Mouse (Mus musculus): Measurements from ENCODE around the gene Lemd1. TPM values are rescaled to one million over a fixed set of nuclear protein-coding genes. Genes with fewer than 3 reads are reported as not detected.

Gene Lemd1
- polyA plus RNA-seq, 2 experiments, result not detected

DNA sequence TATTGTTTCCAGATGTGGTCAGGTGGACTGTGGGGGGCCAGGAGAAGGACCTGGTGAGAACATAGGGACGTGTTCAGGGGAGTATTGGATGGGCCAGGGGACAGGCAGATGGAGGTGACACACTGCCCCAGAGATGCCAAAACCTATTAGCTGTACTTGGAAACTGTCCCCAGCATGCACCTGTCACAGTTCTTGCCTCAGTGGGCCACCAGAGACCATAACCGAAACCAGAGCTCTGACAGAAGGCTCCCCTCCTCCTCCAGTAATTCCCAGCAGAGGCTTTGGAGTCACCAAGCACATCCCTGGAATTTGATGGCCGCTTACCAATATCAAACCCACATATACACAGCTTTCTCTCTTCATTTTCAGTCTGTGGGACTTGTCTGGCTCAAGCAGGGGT, 46.4 kb upstream of the Lemd1 start:
- Histone ChIP-seq H3K4me2 (ENCODE audit: low read depth) (no peak overlapping the region), H3K4me1 (replicated peaks; ENCODE audit: control insufficient read depth in 2 of 2, insufficient read depth in 2 of 2, low read length in 1 of 2) (no peaks in the 10 kb centered on the region), H3K9ac (replicated peaks) (no peak overlapping the region), H3K4me3 (ENCODE audit: insufficient read depth in 1 of 2, low read depth in 2 of 2, low read length in 2 of 2) (no peak overlapping the region), H3K9me3 (ENCODE audit: control insufficient read depth, low read length) (no peaks in the 10 kb centered on the region), H3K27ac (no peak overlapping the region), H3K27me3 (ENCODE audit: control insufficient read depth, insufficient read depth, low read length) (no peaks in the 10 kb centered on the region; the same call in 1 of the 2 replicates), H3K36me3 (replicated peaks; ENCODE audit: control insufficient read depth, insufficient read depth, low read depth) (no peaks in the 10 kb centered on the region)
- TF ChIP-seq EP300 (IDR thresholded peaks at IDR 0.05; ENCODE audit: low read depth) (no peak), CTCF (IDR thresholded peaks at IDR 0.05; ENCODE audit: low read depth) (no peak)
- no peak for DNase-seq (ENCODE audit: low read depth in 3 of 3, low spot score in 3 of 3)
- 49% methylated on average over 3 of the region's 3 CpGs for WGBS (ENCODE audit: insufficient replicate concordance)
- ATAC-seq (ENCODE audit: insufficient read depth), result no peak

DNA sequence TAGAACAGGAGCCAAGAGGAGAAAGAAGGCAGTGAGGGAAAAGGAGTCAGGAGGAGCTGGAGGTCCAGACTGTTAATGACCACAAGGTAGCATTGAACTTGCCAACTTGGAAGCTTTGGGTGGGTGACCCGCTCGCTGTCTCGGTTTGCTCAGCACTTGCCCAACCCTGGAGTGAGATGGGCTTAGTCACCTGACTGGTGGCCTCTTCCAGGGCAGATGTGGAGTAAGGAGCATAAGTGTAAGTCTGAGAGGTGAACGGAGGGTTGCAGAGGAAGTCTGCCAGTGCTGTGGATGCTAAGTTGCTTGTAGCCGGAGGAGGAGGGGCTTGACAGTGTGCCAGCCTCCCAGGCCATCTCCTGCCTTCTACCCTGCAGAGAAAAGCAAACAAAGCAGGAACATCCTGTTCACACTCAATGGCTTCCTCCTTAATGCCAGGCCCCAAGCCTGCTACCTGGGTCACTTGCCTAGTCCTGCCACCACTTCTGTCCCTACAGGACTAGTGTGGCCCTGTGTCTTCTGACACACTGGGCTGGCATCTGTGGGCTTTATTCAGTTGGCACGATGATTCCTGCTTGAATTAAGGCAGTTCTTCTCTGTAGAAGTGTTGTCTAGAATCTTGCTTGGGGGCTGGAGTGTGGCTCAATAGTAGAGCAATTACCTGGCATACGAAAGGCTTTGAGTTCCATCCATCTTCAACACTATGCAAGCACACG, 45.1 kb upstream of the Lemd1 start:
- no peaks in the 10 kb centered on the region for H3K9me3 ChIP-seq (ENCODE audit: control insufficient read depth, low read length)
- no peak overlapping the region for H3K9ac ChIP-seq (replicated peaks)
- no peak overlapping the region for H3K27ac ChIP-seq
- no peak overlapping the region for H3K4me3 ChIP-seq (ENCODE audit: insufficient read depth in 1 of 2, low read depth in 2 of 2, low read length in 2 of 2)
- no peaks in the 10 kb centered on the region for H3K36me3 ChIP-seq (replicated peaks; ENCODE audit: control insufficient read depth, insufficient read depth, low read depth)
- peaks cover 0 to 2% of the 10 kb centered on the region in 2 experiments; a peak in 1 of 4 replicates for H3K4me1 ChIP-seq (replicated peaks; ENCODE audit: control insufficient read depth in 2 of 2, insufficient read depth in 2 of 2, low read length in 1 of 2)
- H3K27me3 ChIP-seq (ENCODE audit: control insufficient read depth, insufficient read depth, low read length), result no peaks in the 10 kb centered on the region
- no peak for ATAC-seq (ENCODE audit: insufficient read depth)
- no peak overlapping the region for H3K4me2 ChIP-seq (ENCODE audit: low read depth)
- WGBS (ENCODE audit: insufficient replicate concordance), result 65% methylated on average over 8 of the region's 8 CpGs
- TF ChIP-seq CTCF (IDR thresholded peaks at IDR 0.05; ENCODE audit: low read depth), result no peak
- no peak for TF ChIP-seq EP300 (IDR thresholded peaks at IDR 0.05; ENCODE audit: low read depth)
- no peak for DNase-seq (ENCODE audit: low read depth in 3 of 3, low spot score in 3 of 3)

DNA sequence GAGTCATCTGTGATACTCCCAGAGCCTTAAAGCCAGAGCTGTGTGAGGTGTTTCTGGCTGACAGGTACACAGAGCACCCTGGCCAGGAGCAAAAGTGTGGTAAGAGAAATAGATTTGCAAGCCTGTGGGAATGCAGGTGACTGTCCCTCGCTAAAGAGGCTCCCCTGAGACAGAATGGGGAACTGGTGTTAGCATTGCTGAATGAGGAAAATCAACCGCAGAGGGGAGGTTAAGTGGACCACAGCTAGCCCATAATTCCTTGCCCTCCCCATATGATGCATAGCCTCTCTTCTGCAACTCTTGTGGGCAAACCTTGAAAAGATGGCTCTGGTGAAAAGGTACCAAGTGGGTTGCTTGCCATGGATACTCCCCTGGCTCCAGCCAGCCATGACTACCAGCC, 41.8 kb upstream of the Lemd1 start:
- no peak overlapping the region for H3K9ac ChIP-seq (replicated peaks)
- no peaks in the 10 kb centered on the region for H3K36me3 ChIP-seq (replicated peaks; ENCODE audit: control insufficient read depth, insufficient read depth, low read depth)
- no peak overlapping the region for H3K27ac ChIP-seq
- H3K9me3 ChIP-seq (ENCODE audit: control insufficient read depth, low read length), result no peaks in the 10 kb centered on the region
- DNase-seq (ENCODE audit: low read depth in 3 of 3, low spot score in 3 of 3) (no peak), ATAC-seq (ENCODE audit: insufficient read depth) (no peak)
- no peak for TF ChIP-seq EP300 (IDR thresholded peaks at IDR 0.05; ENCODE audit: low read depth)
- no peak for TF ChIP-seq CTCF (IDR thresholded peaks at IDR 0.05; ENCODE audit: low read depth)
- H3K4me1 ChIP-seq (replicated peaks; ENCODE audit: control insufficient read depth in 2 of 2, insufficient read depth in 2 of 2, low read length in 1 of 2), result peaks cover 0 to 2% of the 10 kb centered on the region in 2 experiments; a peak in 1 of 4 replicates
- no peaks in the 10 kb centered on the region for H3K27me3 ChIP-seq (ENCODE audit: control insufficient read depth, insufficient read depth, low read length)
- no peak overlapping the region for H3K4me3 ChIP-seq (ENCODE audit: insufficient read depth in 1 of 2, low read depth in 2 of 2, low read length in 2 of 2)
- WGBS (ENCODE audit: insufficient replicate concordance), result 24% methylated on average over 2 of the region's 2 CpGs
- H3K4me2 ChIP-seq (ENCODE audit: low read depth), result no peak overlapping the region

DNA sequence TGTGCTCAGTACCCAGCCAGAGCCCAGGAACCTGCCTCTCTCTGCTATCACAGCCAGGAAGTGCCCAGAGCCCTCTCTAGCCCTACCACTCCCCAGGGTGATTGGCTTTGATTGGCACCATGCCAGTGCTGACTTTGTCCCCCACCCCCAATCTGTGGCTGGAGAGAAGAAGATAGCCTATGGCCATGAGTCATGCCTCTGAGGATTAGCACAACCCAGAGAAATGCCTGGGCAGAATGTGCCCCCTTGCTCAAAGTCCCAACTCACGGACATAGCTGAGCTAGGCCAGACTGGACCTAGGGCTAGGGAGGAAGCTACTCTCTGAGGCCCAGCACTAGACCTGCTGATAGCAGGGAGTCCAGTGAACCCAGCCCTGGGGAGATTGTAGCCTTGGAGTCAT, 41.1 kb upstream of the Lemd1 start:
- no peaks in the 10 kb centered on the region for H3K9me3 ChIP-seq (ENCODE audit: control insufficient read depth, low read length)
- TF ChIP-seq CTCF (IDR thresholded peaks at IDR 0.05; ENCODE audit: low read depth) (no peak), EP300 (IDR thresholded peaks at IDR 0.05; ENCODE audit: low read depth) (no peak)
- no peak overlapping the region for H3K4me3 ChIP-seq (ENCODE audit: insufficient read depth in 1 of 2, low read depth in 2 of 2, low read length in 2 of 2)
- DNase-seq (ENCODE audit: low read depth in 3 of 3, low spot score in 3 of 3), result no peak
- no peak overlapping the region for H3K27ac ChIP-seq
- WGBS (ENCODE audit: insufficient replicate concordance), result 15% methylated on average over 1 of the region's 1 CpGs
- H3K4me1 ChIP-seq (replicated peaks; ENCODE audit: control insufficient read depth in 2 of 2, insufficient read depth in 2 of 2, low read length in 1 of 2), result peaks cover 0 to 2% of the 10 kb centered on the region in 2 experiments; a peak in 1 of 4 replicates
- no peaks in the 10 kb centered on the region for H3K36me3 ChIP-seq (replicated peaks; ENCODE audit: control insufficient read depth, insufficient read depth, low read depth)
- no peak overlapping the region for H3K9ac ChIP-seq (replicated peaks)
- H3K4me2 ChIP-seq (ENCODE audit: low read depth), result no peak overlapping the region
- no peak for ATAC-seq (ENCODE audit: insufficient read depth)
- H3K27me3 ChIP-seq (ENCODE audit: control insufficient read depth, insufficient read depth, low read length), result no peaks in the 10 kb centered on the region

DNA sequence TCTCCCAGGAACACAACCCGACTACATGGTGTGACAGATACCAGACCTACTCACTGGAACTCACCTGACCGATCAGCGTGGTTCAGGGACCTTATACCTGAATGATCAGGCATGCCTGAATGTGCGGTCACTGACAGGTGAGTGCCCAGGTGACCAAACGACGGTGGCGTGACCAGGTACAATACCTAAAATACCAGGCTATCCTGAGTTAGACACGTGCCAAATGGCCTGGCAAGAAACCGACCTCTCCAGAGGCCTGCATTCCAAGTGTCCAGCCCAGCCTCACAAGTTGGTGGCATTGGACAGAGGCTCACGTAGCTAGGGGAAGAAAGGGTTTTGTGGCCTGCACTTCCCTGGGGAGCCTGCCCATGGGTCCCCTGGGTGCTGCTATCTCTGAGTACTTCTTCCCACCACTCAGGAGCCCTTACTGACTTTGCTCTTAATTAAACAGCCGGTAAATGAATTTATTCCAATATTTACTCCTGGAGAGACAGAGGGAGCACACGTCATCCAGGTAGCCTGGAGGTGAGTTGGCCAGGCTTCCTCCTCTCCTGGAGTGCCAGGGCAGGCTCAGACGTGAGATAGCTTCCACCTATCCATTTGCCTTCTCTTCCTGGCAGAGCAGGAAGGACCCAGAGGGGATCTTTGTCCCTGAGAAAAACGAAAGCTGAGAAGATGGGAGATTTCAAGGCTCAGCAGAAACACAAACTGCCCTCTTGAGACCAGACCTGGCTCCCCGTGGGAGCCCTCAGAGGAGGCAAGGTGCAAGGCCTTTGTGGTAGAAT, 40.2 kb upstream of the Lemd1 start:
- peaks cover 0 to 2% of the 10 kb centered on the region in 2 experiments; a peak in 1 of 4 replicates for H3K4me1 ChIP-seq (replicated peaks; ENCODE audit: control insufficient read depth in 2 of 2, insufficient read depth in 2 of 2, low read length in 1 of 2)
- H3K27me3 ChIP-seq (ENCODE audit: control insufficient read depth, insufficient read depth, low read length), result no peaks in the 10 kb centered on the region
- H3K9ac ChIP-seq (replicated peaks), result no peak overlapping the region
- no peak overlapping the region for H3K4me3 ChIP-seq (ENCODE audit: insufficient read depth in 1 of 2, low read depth in 2 of 2, low read length in 2 of 2)
- H3K27ac ChIP-seq, result no peak overlapping the region
- no peak for DNase-seq (ENCODE audit: low read depth in 3 of 3, low spot score in 3 of 3)
- no peak for ATAC-seq (ENCODE audit: insufficient read depth)
- H3K9me3 ChIP-seq (ENCODE audit: control insufficient read depth, low read length), result no peaks in the 10 kb centered on the region
- TF ChIP-seq EP300 (IDR thresholded peaks at IDR 0.05; ENCODE audit: low read depth) (no peak), CTCF (IDR thresholded peaks at IDR 0.05; ENCODE audit: low read depth) (no peak)
- WGBS (ENCODE audit: insufficient replicate concordance), result 57% methylated on average over 15 of the region's 15 CpGs
- no peak overlapping the region for H3K4me2 ChIP-seq (ENCODE audit: low read depth)
- H3K36me3 ChIP-seq (replicated peaks; ENCODE audit: control insufficient read depth, insufficient read depth, low read depth), result no peaks in the 10 kb centered on the region

Measured in liver, embryonic 14.5 days (tissue).